Mouse (Mus musculus): ENCODE results near the gene Rarres2. TPM values are rescaled to one million over a fixed set of nuclear protein-coding genes. Genes with fewer than 3 reads are reported as not detected.

Rarres2 gene
- polyA plus RNA-seq, 1 experiment from 2014 or later = 105 TPM

Other genes with a start within 250 kb of the Rarres2 start
- gene Krba1, start 177.2 kb downstream of the Rarres2 start, polyA plus RNA-seq (2015; fragmentation: Nextera tagmentation; extraction: Ambion mirVana) = 16.0 and 18.2 TPM in 2 replicates
- 17.3 and 17.8 TPM in 2 replicates for gene Zfp467, start 127.0 kb downstream of the Rarres2 start, polyA plus RNA-seq (2015; fragmentation: Nextera tagmentation; extraction: Ambion mirVana)
- 0.38 and 0.73 TPM in 2 replicates for gene Sspo, start 124.6 kb downstream of the Rarres2 start, polyA plus RNA-seq (2015; fragmentation: Nextera tagmentation; extraction: Ambion mirVana)
- gene Atp6v0e2, start 35.2 kb downstream of the Rarres2 start, polyA plus RNA-seq (2015; fragmentation: Nextera tagmentation; extraction: Ambion mirVana) = 25.1 and 26.0 TPM in 2 replicates
- 10.4 and 12.5 TPM in 2 replicates for gene Lrrc61, start 18.0 kb downstream of the Rarres2 start, polyA plus RNA-seq (2015; fragmentation: Nextera tagmentation; extraction: Ambion mirVana)
- not detected in 2 replicates for gene Gm45021, start 16.8 kb upstream of the Rarres2 start, polyA plus RNA-seq (2015; fragmentation: Nextera tagmentation; extraction: Ambion mirVana)
- 22.1 and 22.4 TPM in 2 replicates for gene Repin1, start 21.1 kb upstream of the Rarres2 start, polyA plus RNA-seq (2015; fragmentation: Nextera tagmentation; extraction: Ambion mirVana)
- gene Gm44965, start 21.2 kb upstream of the Rarres2 start, polyA plus RNA-seq (2015; fragmentation: Nextera tagmentation; extraction: Ambion mirVana) = not detected in 2 replicates
- 5.2 and 6.1 TPM in 2 replicates for gene Zfp775, start 29.3 kb upstream of the Rarres2 start, polyA plus RNA-seq (2015; fragmentation: Nextera tagmentation; extraction: Ambion mirVana)
- gene AI854703, start 54.0 kb upstream of the Rarres2 start, polyA plus RNA-seq (2015; fragmentation: Nextera tagmentation; extraction: Ambion mirVana) = 0.95 and 1.1 TPM in 2 replicates
- gene Gimap8, start 74.4 kb upstream of the Rarres2 start, polyA plus RNA-seq (2015; fragmentation: Nextera tagmentation; extraction: Ambion mirVana) = 1.7 TPM in 2 replicates
- 15.9 and 16.5 TPM in 2 replicates for gene Gimap9, start 103.3 kb upstream of the Rarres2 start, polyA plus RNA-seq (2015; fragmentation: Nextera tagmentation; extraction: Ambion mirVana)
- 21.2 and 23.2 TPM in 2 replicates for gene Gimap4, start 111.8 kb upstream of the Rarres2 start, polyA plus RNA-seq (2015; fragmentation: Nextera tagmentation; extraction: Ambion mirVana)
- 19.7 and 21.1 TPM in 2 replicates for gene Gimap6, start 135.4 kb upstream of the Rarres2 start, polyA plus RNA-seq (2015; fragmentation: Nextera tagmentation; extraction: Ambion mirVana)
- gene Gm28053, start 145.8 kb upstream of the Rarres2 start, polyA plus RNA-seq (2015; fragmentation: Nextera tagmentation; extraction: Ambion mirVana) = 3.2 and 9.2 TPM in 2 replicates
- gene Gimap7, start 145.8 kb upstream of the Rarres2 start, polyA plus RNA-seq (2015; fragmentation: Nextera tagmentation; extraction: Ambion mirVana) = 0.28 and 0.34 TPM in 2 replicates
- 36.2 and 39.1 TPM in 2 replicates for gene Gimap1, start 166.3 kb upstream of the Rarres2 start, polyA plus RNA-seq (2015; fragmentation: Nextera tagmentation; extraction: Ambion mirVana)
- 9.7 and 13.8 TPM in 2 replicates for gene Gimap5, start 173.4 kb upstream of the Rarres2 start, polyA plus RNA-seq (2015; fragmentation: Nextera tagmentation; extraction: Ambion mirVana)
- 0.37 and 0.43 TPM in 2 replicates for gene Gimap3, start 198.1 kb upstream of the Rarres2 start, polyA plus RNA-seq (2015; fragmentation: Nextera tagmentation; extraction: Ambion mirVana)

Measured in intestine, embryonic 16.5 days (tissue).